Mouse (Mus musculus): ENCODE results near the gene Saa1.

Gene Saa1

DNA sequence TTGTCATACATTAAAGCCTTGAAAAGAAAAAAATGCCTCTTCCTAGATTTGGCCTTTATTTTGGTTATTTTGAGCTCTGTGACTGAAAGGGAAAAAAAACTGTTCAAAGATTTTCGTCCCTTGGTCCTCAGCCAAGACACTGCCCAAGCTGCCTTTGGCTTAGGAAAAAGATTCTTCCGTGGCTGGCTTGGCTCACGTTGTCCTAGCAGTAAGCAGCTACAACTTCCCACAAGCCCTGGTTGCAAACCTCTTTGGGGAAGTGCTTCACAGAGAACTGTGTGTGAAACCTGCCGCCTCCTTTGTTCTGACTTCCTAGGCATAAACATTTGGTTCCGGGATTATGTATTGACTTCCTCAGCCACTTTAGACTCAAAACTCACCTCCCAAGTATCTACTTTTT lies 25.9 kb downstream of the Saa1 start:
- peak; percentile 53 for DNase-seq

DNA sequence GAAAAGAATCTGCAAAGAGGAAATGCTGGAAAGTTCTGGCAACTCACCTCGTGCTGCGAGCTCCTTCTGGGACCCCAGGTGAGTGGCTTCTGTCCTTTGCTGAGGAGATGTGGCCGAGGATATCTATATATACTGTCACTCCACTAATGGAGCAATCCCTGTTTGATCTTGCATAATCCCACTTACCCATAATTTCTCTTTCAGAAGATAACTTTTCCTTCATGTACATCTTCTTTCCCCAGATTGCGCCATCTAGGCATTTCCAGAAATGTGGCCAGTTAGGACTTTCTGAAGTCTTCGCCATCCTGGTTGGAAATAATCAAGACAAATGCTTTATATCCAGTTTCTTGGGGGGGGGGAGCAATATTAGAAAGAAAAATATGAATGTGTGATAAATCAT lies 27.2 kb downstream of the Saa1 start, which contains the start of gene Saa3:
Gene Saa3 (minus strand): TSS at position 101 of the 400 bp plus-strand sequence.
- no peak for DNase-seq

DNA sequence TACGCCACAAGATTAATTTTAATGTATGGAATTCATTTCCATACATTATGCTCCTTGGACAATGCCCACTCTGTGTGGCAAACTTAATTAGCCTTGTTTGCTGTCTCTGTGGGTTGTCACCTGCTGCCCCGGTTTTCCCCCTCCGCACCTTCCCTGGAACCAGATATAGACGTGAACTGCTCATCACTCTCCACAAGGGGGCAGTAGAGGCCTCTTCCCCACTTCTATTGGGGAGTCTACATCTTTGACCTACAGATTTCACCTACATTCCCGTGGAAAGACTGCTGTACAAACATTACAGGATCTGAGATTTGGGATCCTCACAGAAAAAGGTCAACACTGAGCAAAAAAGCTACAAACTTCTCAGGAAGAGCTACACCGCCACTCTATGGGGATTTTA lies 28.3 kb downstream of the Saa1 start:
- peak; percentile 79 for DNase-seq

DNA sequence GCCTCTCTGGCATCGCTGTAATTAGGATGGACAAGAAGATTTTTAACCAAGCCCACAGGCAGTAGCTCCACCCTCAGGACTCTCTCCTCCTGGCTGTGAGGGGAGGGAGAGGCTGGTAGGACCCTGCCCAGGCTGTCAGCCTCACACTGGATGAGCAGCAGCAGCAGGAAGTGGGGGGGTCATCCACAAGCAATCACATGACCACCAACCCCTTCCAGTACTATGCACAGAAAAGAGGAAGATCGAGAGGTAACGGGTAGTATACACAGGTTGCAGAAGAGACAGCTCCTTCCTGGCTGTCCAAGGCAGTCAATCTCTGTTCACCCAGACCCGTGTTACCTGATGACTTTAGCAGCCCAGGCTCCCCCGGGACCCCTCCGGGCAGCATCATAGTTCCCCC lies 30.5 kb downstream of the Saa1 start:
- DNase-seq: no peak

DNA sequence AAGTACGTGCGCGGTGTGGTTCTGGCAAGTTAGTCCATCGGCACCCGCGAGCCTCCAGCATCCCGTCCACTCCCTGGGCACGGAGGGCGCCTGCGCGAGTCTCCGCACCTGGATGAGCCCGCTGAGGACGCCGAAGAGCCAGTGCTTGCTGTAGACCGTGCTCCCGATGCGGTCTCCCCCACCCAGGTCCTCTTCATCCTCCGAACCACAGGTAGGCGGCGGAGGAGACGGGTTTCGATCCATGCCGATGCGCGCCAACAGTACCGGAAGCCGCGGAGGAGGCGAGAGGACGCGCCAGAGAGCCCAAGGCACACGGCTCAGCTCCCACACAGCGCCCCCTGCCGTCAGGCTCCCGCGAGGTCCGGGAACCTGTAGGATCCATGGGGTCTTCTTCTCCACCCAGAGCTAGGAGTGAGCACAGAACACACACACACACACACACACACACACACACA lies 32.4 kb downstream of the Saa1 start, which contains the start of gene Saal1:
Gene Saal1 (minus strand): TSS at position 291 of the 455 bp plus-strand sequence.
- DNase-seq: peak; percentile 82

DNA sequence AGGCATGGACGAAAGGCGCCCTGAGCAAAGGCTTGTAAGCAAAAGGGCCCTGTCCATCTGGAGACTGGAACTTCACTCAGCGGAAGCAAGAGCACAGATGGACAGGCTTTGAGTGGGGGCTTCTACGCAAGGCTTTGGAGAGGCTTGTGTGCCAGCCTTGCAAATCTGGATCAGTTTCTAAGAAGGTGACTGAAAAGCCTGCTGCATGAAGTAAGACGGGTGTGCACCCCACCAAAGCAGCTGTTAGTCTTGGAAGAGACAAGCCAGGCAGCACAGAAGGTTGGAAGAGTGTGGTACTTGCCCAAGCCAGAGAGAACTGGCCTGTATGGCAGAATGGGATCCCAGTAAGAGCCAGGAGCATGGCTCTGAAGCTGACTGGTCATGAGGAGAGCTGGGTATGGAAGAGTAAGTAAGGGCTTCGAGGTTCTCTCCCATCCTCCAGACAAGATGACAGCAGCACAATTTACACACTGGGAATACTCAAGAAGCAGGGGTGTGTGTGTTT lies 42.2 kb downstream of the Saa1 start:
- peak; percentile 60 for DNase-seq

DNA sequence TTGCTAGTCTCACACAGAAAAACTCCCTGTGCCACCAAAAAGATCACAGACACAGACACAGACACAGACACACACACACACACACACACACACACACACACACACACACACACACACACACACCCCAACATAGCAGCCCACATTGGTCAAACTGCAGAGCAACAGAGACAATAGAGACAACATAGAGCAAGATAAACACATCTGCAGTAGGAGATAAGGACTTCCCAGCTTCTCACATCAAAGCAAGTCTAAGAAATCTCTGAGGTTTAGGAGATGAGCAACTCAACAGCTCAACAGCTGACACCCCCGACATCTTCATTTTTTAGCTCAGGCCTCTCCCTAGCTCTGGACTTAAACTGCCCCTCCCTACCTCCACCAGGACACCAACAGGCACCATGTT lies 46.0 kb downstream of the Saa1 start:
- no peak for DNase-seq
